Mouse (Mus musculus) frontal cortex, postnatal 36 days (tissue): ENCODE measurements around the gene Zfp385b.

ENCODE experiments used
- DNase-seq, 2 experiments: peaks; one replicate each; pipeline ENCODE4 v3.0.0; 2022; ENCODE audit warnings: low spot score in 2 of 2

The Zfp385b gene

DNA sequence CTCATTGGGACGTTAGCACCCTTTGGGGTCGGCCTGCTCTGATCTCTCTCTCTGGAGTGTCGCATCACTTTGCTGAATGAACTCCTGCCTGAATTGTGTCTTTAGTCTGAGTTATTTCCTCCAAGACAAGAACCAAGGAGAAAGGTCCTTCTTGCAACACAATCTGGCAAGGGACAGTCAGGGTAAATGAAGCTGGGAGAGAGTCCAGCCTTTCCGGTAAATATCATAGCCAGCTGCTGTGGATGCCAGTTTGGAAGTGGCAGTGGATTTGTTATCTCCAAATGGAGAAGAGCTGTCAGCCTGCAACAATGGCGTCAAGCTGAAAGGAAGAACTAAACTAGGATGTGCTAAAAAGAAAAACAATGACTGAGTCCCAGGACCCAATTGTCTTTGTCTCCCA is 436.7 kb downstream of the Zfp385b start:
- no peak for DNase-seq

DNA sequence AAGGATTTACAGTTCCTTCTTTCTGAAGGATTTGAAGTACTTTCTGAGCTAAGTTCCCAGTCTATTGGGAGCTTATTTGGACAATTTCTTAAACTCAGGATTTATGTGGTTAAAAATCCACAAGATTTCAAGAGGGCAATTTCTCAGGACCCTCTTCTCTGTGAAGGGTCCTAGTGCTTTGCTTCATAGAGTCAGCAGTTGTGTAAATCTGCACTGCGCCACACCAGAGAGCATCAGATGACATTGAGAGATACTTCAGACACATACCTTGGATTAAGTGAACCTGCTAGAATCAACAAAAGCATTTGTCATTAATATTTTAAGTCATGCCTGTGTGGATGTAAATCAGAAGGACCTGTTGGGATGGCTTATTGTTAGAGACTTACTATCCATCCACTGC is 439.5 kb downstream of the Zfp385b start:
- no peak for DNase-seq

DNA sequence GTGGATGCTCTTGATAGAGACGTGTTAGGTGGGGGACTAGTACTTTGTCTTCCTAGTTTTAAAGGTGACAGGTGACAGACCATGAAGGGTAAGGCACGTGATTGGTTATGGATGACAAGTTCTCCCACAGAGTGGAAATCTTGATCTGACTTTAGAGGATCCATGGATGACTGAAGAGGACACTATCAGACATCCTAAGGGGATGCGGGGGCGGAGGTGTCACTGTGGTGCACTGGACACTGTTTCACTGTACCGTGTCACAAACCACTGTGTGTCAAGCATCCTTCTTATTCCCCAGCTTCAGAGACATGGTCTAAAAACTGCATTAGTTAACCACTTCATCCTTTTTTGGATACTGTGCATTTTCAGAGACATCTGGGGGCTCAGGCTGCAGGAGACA is 440.1 kb downstream of the Zfp385b start:
- DNase-seq = no peak

DNA sequence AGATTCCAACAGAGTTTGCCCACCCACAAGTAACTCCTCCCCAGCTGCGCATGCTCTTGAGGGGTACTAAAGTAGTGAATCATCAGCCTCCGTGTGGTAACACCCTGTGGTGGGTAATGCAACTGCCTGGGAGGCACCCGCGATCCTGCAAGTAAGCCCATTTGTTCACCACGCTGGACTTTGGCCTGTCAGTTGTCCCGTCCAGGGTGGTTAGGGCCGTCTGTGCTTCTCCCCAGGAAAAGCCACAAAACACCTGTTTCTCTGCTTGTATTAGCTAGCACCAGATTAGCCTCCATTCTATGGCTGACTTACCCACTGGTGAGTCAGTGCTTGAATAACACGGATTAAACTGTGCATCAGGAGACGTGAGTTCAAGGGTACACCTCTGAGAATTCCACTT is 442.6 kb downstream of the Zfp385b start:
- DNase-seq = no peak

DNA sequence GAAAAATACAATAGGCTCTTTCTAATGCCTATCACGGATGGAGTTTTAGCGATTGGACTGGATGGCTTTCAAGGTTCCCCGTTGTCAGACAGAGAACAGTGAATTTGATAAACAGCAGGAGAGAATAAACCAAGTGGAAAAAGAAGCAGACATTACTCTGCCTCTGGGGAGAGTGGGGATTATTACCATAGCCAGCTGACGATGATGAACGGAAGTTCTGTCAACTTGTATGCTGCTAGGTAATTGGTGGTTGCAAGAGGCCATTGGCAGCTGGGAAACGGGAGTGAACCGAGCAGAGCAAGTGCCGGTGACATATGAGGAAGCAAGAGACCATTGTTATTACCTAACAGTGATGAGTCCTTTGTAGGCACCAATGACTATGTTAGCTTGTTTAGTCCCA is 444.3 kb downstream of the Zfp385b start:
- DNase-seq = no peak

DNA sequence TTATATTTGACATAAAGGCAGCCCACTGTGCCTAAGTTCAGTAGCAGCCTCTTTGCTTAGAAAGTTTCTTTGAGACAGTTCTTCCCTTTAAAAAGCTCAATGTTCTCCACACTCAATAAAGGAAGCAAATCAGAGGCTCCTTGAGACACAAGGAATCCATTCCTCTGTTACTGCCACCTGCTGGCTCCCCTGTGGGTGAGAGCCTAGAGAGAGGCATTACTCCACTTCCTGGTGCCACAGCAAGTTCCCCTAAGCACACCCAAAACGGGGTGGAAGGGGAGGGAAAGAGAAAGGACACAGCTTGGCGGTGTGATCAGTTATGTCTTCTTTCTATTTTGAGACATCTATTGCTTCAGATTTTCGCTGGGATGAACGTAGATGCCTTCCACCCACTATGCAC is 450.3 kb downstream of the Zfp385b start:
- no peak for DNase-seq
